Mouse (Mus musculus): ENCODE measurements at regions not wholly inside any gene's neighbourhood (a gene's known extent, or its start where the extent isn't known, plus 50 kb on each side); places are given as distances from the start of the nearest gene placed in this dataset.

DNA sequence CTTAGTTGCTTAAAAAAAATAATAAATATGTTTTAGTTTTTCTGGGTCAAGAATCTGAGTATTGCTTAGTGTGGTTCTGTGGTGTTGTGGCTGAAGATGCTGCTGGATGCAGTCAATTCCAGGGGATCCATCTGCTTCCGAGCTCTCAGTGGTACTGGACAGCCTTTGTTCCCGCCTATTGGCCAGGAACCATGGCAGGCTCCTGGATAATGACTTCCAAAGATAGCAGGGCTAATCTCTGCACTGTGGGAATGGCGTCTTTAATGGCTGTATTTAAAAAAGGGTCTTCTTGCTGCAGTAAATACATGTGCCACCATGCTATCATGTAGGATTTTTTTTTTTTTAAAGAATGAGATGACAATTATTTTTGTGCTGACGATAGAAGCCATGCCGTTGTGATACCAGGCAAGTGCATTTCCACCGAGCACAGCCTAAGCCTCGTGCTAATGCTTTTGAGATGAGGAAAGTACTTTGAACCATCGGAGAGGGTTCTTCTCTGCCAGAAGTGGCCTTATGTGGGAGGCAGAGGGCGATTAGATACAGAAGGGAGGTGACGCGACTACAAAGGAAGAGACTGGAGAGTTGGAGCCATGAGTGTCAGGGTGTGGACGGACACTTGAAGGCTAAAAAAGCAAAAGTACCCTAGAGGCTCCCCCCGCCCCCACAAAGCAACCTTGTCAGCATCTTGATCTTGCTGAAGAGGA, 50.7 kb upstream of the Rgs8 start:
- Histone ChIP-seq H3K4me2 (ENCODE audit: low read depth, low read length, poor library complexity, severe bottlenecking) (no peak overlapping the region), H3K27ac (ENCODE audit: low read depth, low read length) (no peak overlapping the region), H3K9ac (replicated peaks; ENCODE audit: low read length, poor library complexity, severe bottlenecking) (no peak overlapping the region), H3K4me1 (ENCODE audit: insufficient read depth, low read length) (peaks cover 5% of the 10 kb centered on the region; the same call in 1 of the 2 replicates), H3K36me3 (ENCODE audit: insufficient read depth, low read length) (no peaks in the 10 kb centered on the region), H3K27me3 (ENCODE audit: insufficient read depth, low read length) (no peaks in the 10 kb centered on the region), H3K4me3 (ENCODE audit: low read depth, low read length) (no peak overlapping the region), H3K9me3 (ENCODE audit: low read length) (no peaks in the 10 kb centered on the region)
- 40% methylated on average over 13 of the region's 13 CpGs for WGBS
- ATAC-seq (ENCODE audit: low FRiP score) (no peak), DNase-seq (ENCODE audit: low spot score) (peak; percentile 9)
- no peak for TF ChIP-seq CTCF (IDR thresholded peaks at IDR 0.05)

DNA sequence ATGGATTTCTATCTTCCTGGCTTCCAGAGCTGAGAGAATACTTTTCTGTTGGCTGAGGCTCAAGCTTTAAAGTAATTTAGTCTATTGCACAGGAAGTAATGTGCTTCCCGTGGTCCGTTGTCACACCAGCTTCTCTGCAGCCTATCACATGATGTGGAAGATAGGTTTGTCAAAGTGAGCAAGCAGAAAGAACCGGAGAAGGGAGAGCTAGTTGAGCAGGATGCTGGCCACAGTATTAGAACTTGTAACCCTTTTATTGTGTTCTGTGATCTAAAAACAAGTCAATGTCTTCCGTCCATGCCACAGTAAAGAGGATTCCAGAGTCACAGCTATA, 50.2 kb upstream of the Rgs8 start:
- H3K4me2 ChIP-seq (ENCODE audit: low read depth, low read length, poor library complexity, severe bottlenecking): no peak overlapping the region
- TF ChIP-seq CTCF (IDR thresholded peaks at IDR 0.05): no peak
- no peak overlapping the region for H3K9ac ChIP-seq (replicated peaks; ENCODE audit: low read length, poor library complexity, severe bottlenecking)
- DNase-seq (ENCODE audit: low spot score) (no peak), ATAC-seq (ENCODE audit: low FRiP score) (no peak)
- peaks cover 5% of the 10 kb centered on the region; the same call in 1 of the 2 replicates for H3K4me1 ChIP-seq (ENCODE audit: insufficient read depth, low read length)
- H3K27ac ChIP-seq (ENCODE audit: low read depth, low read length): no peak overlapping the region
- no peaks in the 10 kb centered on the region for H3K36me3 ChIP-seq (ENCODE audit: insufficient read depth, low read length)
- H3K4me3 ChIP-seq (ENCODE audit: low read depth, low read length): no peak overlapping the region
- no peaks in the 10 kb centered on the region for H3K27me3 ChIP-seq (ENCODE audit: insufficient read depth, low read length)
- no peaks in the 10 kb centered on the region for H3K9me3 ChIP-seq (ENCODE audit: low read length)
- 76% methylated on average over 4 of the region's 4 CpGs for WGBS

All from midbrain, postnatal 0 days (tissue).